Mouse (Mus musculus) bone marrow, adult 2 months (tissue): Measurements from ENCODE around the gene Uox.

ENCODE experiments used
- CTCF ChIP-seq: fragments of 200-500 bp; IDR thresholded peaks from 2 replicates; pipeline ENCODE4 v1.5.1; 2011; ENCODE audit warnings: low read length, control low read depth; ENCODE audit not compliant: control insufficient read depth, insufficient read depth
- POLR2A ChIP-seq: fragments of 200-500 bp; IDR thresholded peaks from 2 replicates; pipeline ENCODE4 v1.6.1; 2011; ENCODE audit warnings: low read depth, mild to moderate bottlenecking, control low read depth, low read length, borderline replicate concordance; ENCODE audit not compliant: control insufficient read depth

DNA sequence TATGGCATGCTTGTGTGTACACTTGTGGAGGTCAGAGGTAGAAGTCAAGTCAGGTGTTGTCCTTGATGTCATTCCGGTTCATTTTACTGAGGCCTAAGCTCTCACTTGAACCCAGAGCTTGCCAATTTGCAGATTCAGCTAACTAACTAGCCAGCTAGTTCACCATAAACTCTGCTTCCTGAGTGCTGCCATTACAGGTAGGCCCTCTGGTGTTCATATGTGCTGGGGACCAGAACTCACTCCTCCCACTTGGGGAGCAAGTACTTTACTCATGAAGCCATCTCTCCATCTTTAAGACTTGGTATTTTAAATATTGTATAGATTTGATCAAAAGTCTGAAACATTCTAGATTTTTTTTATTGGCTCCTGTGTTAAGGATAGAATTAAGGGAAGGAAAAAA is 13.7 kb upstream of the Uox start:
- TF ChIP-seq CTCF (no peak), POLR2A (no peak)
